Mouse (Mus musculus) embryonic facial prominence, embryonic 14.5 days (tissue): ENCODE measurements at regions not wholly inside any gene's neighbourhood (a gene's known extent, or its start where the extent isn't known, plus 50 kb on each side); places are given as distances from the start of the nearest gene placed in this dataset.
A peak's percentile ranks its signal among the peaks of the same experiment; 100 is the strongest.

Experiments used
- ATAC-seq: fragments of 200-750 bp; cut with Nextera tagmentation; 2 replicates; pipeline ENCODE4 v1.8.0; 2017; ENCODE audit warnings: low read depth, moderate number of reproducible peaks, moderate TSS enrichment
- DNase-seq: peaks from one replicate; pipeline ENCODE4 v3.0.0-alpha.2; 2015; ENCODE audit warnings: low spot score
- H3K27ac ChIP-seq: fragments of 300-500 bp; sonication (generic); replicated peaks from 2 replicates; pipeline ENCODE4 v1.5.1; 2014; ENCODE audit warnings: low read depth, mild to moderate bottlenecking, low read length, moderate library complexity
- H3K27me3 ChIP-seq: fragments of 300-500 bp; sonication (generic); replicated peaks from 2 replicates; pipeline ENCODE4 v1.6.1; 2014; ENCODE audit warnings: low read length; ENCODE audit not compliant: control insufficient read depth, insufficient read depth
- H3K36me3 ChIP-seq: fragments of 300-500 bp; sonication (generic); 2 replicates; pipeline ENCODE4 v1.6.1; 2014; ENCODE audit warnings: low read length, mixed read lengths; ENCODE audit not compliant: control insufficient read depth, insufficient read depth
- H3K4me1 ChIP-seq: fragments of 300-500 bp; sonication (generic); 2 replicates; pipeline ENCODE4 v1.6.1; 2014; ENCODE audit warnings: antibody characterized with exemption, low read length; ENCODE audit not compliant: control insufficient read depth, insufficient read depth
- H3K4me2 ChIP-seq: fragments of 300-500 bp; sonication (generic); 2 replicates; pipeline ENCODE4 v1.6.1; 2014; ENCODE audit warnings: low read depth, mild to moderate bottlenecking, low read length, moderate library complexity, mixed read lengths
- H3K4me3 ChIP-seq: fragments of 300-500 bp; sonication (generic); 2 replicates; pipeline ENCODE4 v1.5.1; 2014; ENCODE audit warnings: low read depth, mild to moderate bottlenecking, low read length
- H3K9ac ChIP-seq: fragments of 300-500 bp; sonication (generic); 2 replicates; pipeline ENCODE4 v1.6.1; 2014; ENCODE audit warnings: low read depth, mild to moderate bottlenecking, low read length, moderate library complexity, mixed read lengths
- H3K9me3 ChIP-seq: fragments of 300-500 bp; sonication (generic); 2 replicates; pipeline ENCODE4 v1.6.1; 2016; ENCODE audit warnings: low read length; ENCODE audit not compliant: control insufficient read depth
- WGBS: fragments of 180-500 bp; shearing (Covaris S2); extraction: QIAGEN DNeasy Blood & Tissue Kit; methylation state at CpG from one replicate; pipeline ENCODE4 v1.1.7; 2014; 5-methylcytosine and 5-hydroxymethylcytosine counted together

DNA sequence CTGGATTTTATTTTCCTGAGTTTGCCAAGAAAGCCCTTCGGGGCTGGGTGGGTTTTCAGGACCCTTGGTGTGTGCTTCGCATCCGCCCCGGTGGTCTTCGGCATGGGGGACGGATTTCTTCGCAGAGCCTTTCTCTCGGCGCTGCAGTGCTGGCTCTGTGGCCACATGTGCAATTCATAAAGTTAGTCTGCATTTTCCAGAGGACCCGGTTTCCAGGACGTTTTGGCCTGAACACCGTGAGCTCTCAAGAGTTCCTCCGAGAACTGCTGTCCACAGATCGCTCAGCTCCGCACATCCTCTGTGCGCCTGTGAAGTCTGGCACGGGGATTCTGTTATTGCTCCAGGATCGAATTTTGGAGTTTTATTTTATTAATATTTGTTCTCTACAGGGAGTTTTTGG, 63.2 kb upstream of the Cxcl14 start:
- peaks cover 13% of the 10 kb centered on the region; the same call in 1 of the 2 replicates for H3K4me1 ChIP-seq
- H3K4me3 ChIP-seq, result no peak overlapping the region
- H3K27ac ChIP-seq, result peak overlapping the region; percentile 80
- no peaks in the 10 kb centered on the region for H3K27me3 ChIP-seq
- no peak overlapping the region for H3K9ac ChIP-seq
- H3K36me3 ChIP-seq, result no peaks in the 10 kb centered on the region
- DNase-seq (peak; percentile 82), ATAC-seq (no peak)
- WGBS, result 45% methylated on average over 18 of the region's 18 CpGs
- H3K9me3 ChIP-seq, result no peaks in the 10 kb centered on the region
- 0 out of 2 replicates have a peak overlapping the region, but pooled peaks have one; percentile 5 for H3K4me2 ChIP-seq

DNA sequence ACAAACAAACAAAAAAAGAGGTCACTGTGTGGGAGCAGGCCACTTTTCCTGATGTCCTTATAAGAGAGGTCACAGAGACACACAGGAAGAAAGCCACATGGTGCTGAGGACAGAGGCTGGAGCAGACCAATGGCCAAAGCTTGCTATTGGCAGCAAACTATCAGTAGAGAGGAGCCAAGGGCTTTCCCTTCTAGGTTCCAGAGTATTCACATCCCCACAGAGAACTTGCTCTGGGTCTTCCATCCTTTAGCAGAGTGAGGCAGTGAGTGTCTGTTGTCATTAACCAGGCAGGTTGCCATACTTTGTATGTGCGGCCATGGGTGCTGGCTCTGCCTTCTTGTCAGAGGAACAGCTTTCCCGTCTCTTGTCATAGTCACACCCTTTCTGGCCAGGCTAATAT, 64.5 kb upstream of the Cxcl14 start:
- Histone ChIP-seq H3K4me1 (peaks cover 13% of the 10 kb centered on the region; the same call in 1 of the 2 replicates), H3K27me3 (no peaks in the 10 kb centered on the region), H3K9ac (no peak overlapping the region), H3K9me3 (no peaks in the 10 kb centered on the region), H3K4me3 (no peak overlapping the region), H3K4me2 (no peak overlapping the region), H3K27ac (peak overlapping the region; percentile 52; the same call in 1 of the 2 replicates), H3K36me3 (no peaks in the 10 kb centered on the region)
- ATAC-seq (no peak), DNase-seq (no peak)
- 96% methylated on average over 2 of the region's 2 CpGs for WGBS

GRCm38 (mm10) chr13:56362238-56362637, 64.2 kb upstream of the Gm3045 start:
- no peak for DNase-seq
- no peaks in the 10 kb centered on the region for H3K27me3 ChIP-seq
- H3K4me3 ChIP-seq, result no peak overlapping the region
- H3K27ac ChIP-seq, result no peak overlapping the region; the same call in 1 of the 2 replicates
- 70% methylated on average over 4 of the region's 4 CpGs for WGBS
- H3K36me3 ChIP-seq, result no peaks in the 10 kb centered on the region
- H3K9ac ChIP-seq, result no peak overlapping the region
- peaks cover 13% of the 10 kb centered on the region; the same call in 1 of the 2 replicates for H3K4me1 ChIP-seq
- H3K4me2 ChIP-seq, result no peak overlapping the region
- no peak for ATAC-seq
- H3K9me3 ChIP-seq, result no peaks in the 10 kb centered on the region

DNA sequence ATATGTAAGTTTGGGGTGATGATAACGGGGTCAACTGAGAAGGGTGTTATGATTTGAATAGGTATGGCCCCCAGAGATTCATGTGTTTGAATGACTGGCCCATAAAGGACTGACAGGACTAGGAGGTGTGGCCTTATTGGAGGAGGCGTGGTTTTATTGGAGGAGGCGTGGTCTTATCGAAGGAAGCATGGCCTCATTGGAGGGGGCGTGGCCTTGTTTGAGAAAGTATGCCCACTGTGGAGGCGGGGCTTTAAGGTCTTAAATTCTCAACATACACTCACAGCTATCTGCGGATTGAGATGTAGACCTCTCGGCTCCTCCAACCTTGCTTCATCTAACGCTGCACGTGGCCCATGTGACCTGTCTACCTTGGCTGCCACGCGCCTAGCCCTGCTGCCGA, 63.7 kb upstream of the Gm3045 start:
- Histone ChIP-seq H3K4me1 (peaks cover 13% of the 10 kb centered on the region; the same call in 1 of the 2 replicates), H3K9me3 (no peaks in the 10 kb centered on the region), H3K4me2 (no peak overlapping the region), H3K9ac (no peak overlapping the region), H3K27me3 (no peaks in the 10 kb centered on the region), H3K27ac (no peak overlapping the region), H3K4me3 (no peak overlapping the region), H3K36me3 (no peaks in the 10 kb centered on the region)
- DNase-seq (no peak), ATAC-seq (no peak)
- 43% methylated on average over 13 of the region's 13 CpGs for WGBS

DNA sequence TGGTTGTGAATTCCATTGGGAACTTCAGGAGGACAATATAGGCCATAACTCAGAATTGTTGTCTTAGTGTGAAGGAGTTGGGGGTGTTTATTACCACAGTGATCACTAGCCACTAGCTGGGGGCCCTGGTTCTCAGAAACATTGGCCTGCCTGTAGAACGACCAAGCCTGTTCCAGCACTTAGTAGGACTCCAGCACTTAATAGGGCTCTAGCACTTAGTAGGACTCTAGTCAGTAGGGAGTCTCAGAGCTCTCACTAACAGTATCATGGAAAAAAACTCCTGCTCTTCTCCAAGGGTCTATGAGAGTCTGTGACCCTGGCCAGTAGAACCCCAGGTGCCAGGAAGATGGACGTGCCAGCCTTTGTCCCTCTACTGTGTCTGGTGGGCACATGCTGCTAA, 56.8 kb upstream of the Gm3045 start:
- no peak for DNase-seq
- no peak overlapping the region for H3K4me2 ChIP-seq
- no peaks in the 10 kb centered on the region for H3K9me3 ChIP-seq
- H3K4me3 ChIP-seq, result no peak overlapping the region
- H3K9ac ChIP-seq, result no peak overlapping the region
- H3K4me1 ChIP-seq, result peaks cover 5% of the 10 kb centered on the region; the same call in 1 of the 2 replicates
- H3K27me3 ChIP-seq, result no peaks in the 10 kb centered on the region
- no peak overlapping the region for H3K27ac ChIP-seq
- WGBS, result 70% methylated on average over 2 of the region's 2 CpGs
- no peak for ATAC-seq
- no peaks in the 10 kb centered on the region for H3K36me3 ChIP-seq

- H3K9me3 ChIP-seq, result no peaks in the 10 kb centered on the region
- no peak overlapping the region for H3K9ac ChIP-seq
- H3K27me3 ChIP-seq, result no peaks in the 10 kb centered on the region
- DNase-seq (peak; percentile 39), ATAC-seq (no peak)
- H3K4me1 ChIP-seq, result peaks cover 5% of the 10 kb centered on the region; the same call in 1 of the 2 replicates
- 30% methylated on average over 5 of the region's 5 CpGs for WGBS
- no peaks in the 10 kb centered on the region for H3K36me3 ChIP-seq
- no peak overlapping the region for H3K4me2 ChIP-seq
- H3K4me3 ChIP-seq, result no peak overlapping the region
- H3K27ac ChIP-seq, result no peak overlapping the region
These were observed 55.0 kb upstream of the Gm3045 start for GRCm38 (mm10) chr13:56371374-56371773.

GRCm38 (mm10) chr13:56372003-56372725, 54.2 kb upstream of the Gm3045 start:
- no peak overlapping the region for H3K9ac ChIP-seq
- no peaks in the 10 kb centered on the region for H3K9me3 ChIP-seq
- DNase-seq (peak; percentile 57), ATAC-seq (no peak)
- H3K27me3 ChIP-seq, result no peaks in the 10 kb centered on the region
- no peak overlapping the region for H3K27ac ChIP-seq
- H3K4me1 ChIP-seq, result peaks cover 5% of the 10 kb centered on the region; the same call in 1 of the 2 replicates
- no peaks in the 10 kb centered on the region for H3K36me3 ChIP-seq
- no peak overlapping the region for H3K4me3 ChIP-seq
- no peak overlapping the region for H3K4me2 ChIP-seq
- 58% methylated on average over 20 of the region's 20 CpGs for WGBS

DNA sequence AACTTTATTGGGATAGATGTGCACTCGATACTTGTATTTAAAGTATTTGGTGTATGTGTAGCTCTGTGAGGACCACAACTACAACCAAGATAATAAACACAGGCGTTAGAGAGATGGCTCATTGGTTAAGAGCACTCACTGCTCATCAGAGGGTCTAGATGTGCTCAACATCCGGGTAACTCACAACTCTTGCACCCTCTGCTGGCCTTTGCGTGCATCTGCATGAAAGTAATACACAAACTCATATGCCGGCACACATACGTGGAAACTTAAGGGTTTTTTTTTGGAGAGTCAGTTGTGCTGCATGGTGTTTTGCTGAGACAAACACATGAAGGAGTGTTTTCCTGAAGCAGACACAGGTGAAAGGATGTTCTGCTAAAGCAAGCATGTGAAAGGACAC, 53.7 kb upstream of the Gm3045 start:
- H3K27me3 ChIP-seq, result no peaks in the 10 kb centered on the region
- 78% methylated on average over 6 of the region's 6 CpGs for WGBS
- H3K4me2 ChIP-seq, result no peak overlapping the region
- no peaks in the 10 kb centered on the region for H3K9me3 ChIP-seq
- no peaks in the 10 kb centered on the region for H3K36me3 ChIP-seq
- DNase-seq (no peak), ATAC-seq (no peak)
- peaks cover 5% of the 10 kb centered on the region; the same call in 1 of the 2 replicates for H3K4me1 ChIP-seq
- H3K27ac ChIP-seq, result no peak overlapping the region
- no peak overlapping the region for H3K9ac ChIP-seq
- H3K4me3 ChIP-seq, result no peak overlapping the region
